Mouse (Mus musculus) forebrain, embryonic 11.5 days (tissue): ENCODE results near the gene Wdr25. TPM values are rescaled to one million over a fixed set of nuclear protein-coding genes. Genes with fewer than 3 reads are reported as not detected.
"Not testable (repeated sequence)": the region's sequence is repeated elsewhere in the genome, so short reads cannot be mapped to it uniquely, and the experiment has no call there.

Experiments
- ATAC-seq: fragments of 200-750 bp; cut with Nextera tagmentation; replicated peaks from 2 replicates; pipeline ENCODE4 v1.8.0; 2017; ENCODE audit warnings: moderate TSS enrichment; ENCODE audit not compliant: low FRiP score
- DNase-seq: peaks from one replicate; pipeline ENCODE4 v3.0.0-alpha.2; 2017; ENCODE audit warnings: low spot score
- H3K27ac ChIP-seq: fragments of 300-500 bp; sonication (generic); 2 replicates; pipeline ENCODE4 v1.5.1; 2014; ENCODE audit warnings: low read depth, low read length
- H3K27me3 ChIP-seq: fragments of 300-500 bp; sonication (generic); 2 replicates; pipeline ENCODE4 v1.6.1; 2014; ENCODE audit warnings: mild to moderate bottlenecking, low read length, mixed read lengths; ENCODE audit not compliant: control insufficient read depth, insufficient read depth
- H3K36me3 ChIP-seq: fragments of 300-500 bp; sonication (generic); 2 replicates; pipeline ENCODE4 v1.6.1; 2014; ENCODE audit warnings: mild to moderate bottlenecking, low read length, moderate library complexity, mixed read lengths; ENCODE audit not compliant: control insufficient read depth, insufficient read depth
- H3K4me1 ChIP-seq: fragments of 300-500 bp; sonication (generic); replicated peaks from 2 replicates; pipeline ENCODE4 v1.6.1; 2014; ENCODE audit warnings: low read length, mixed read lengths; ENCODE audit not compliant: control insufficient read depth, insufficient read depth
- H3K4me2 ChIP-seq: fragments of 300-500 bp; sonication (generic); 2 replicates; pipeline ENCODE4 v1.6.1; 2014; ENCODE audit warnings: low read depth, mild to moderate bottlenecking, low read length, moderate library complexity, mixed read lengths; ENCODE audit not compliant: severe bottlenecking
- H3K4me3 ChIP-seq: fragments of 300-500 bp; sonication (generic); 2 replicates; pipeline ENCODE4 v1.5.1; 2014; ENCODE audit warnings: low read depth, low read length
- H3K9ac ChIP-seq: fragments of 300-500 bp; sonication (generic); 2 replicates; pipeline ENCODE4 v1.6.1; 2014; ENCODE audit warnings: low read length
- H3K9me3 ChIP-seq: fragments of 300-500 bp; sonication (generic); 2 replicates; pipeline ENCODE4 v1.6.1; 2016; ENCODE audit warnings: low read length, mixed read lengths; ENCODE audit not compliant: control insufficient read depth
- WGBS: fragments of 180-500 bp; shearing (Covaris S2); extraction: QIAGEN DNeasy Blood & Tissue Kit; methylation state at CpG from one replicate; pipeline ENCODE4 v1.1.7; 2014; 5-methylcytosine and 5-hydroxymethylcytosine counted together
- polyA plus RNA-seq: library from polyadenylated mRNA; unstranded; fragments of >200 nt; fragmentation: Nextera tagmentation; extraction: Ambion mirVana; gene quantifications from 2 replicates; pipeline ENCODE4 v1.2.1, GENCODE M21; 2014

Gene Wdr25
- polyA plus RNA-seq = 5.7 and 7.2 TPM in 2 replicates

- H3K36me3 ChIP-seq = no peaks in the 10 kb centered on the region; the same call in 1 of the 2 replicates
- WGBS = 21% methylated on average over 12 of the region's 12 CpGs
- no peak within 1 kb of the TSS for H3K27ac ChIP-seq
- ATAC-seq (no peak), DNase-seq (no peak)
- peaks cover 10% of the 10 kb centered on the region for H3K4me1 ChIP-seq
- peak within 1 kb of the TSS; percentile 91 for H3K4me3 ChIP-seq
- H3K27me3 ChIP-seq = no peaks in the 10 kb centered on the region
- peak within 1 kb of the TSS; percentile 83 for H3K9ac ChIP-seq
- peak within 1 kb of the TSS; percentile 84 for H3K4me2 ChIP-seq
- H3K9me3 ChIP-seq = no peaks in the 10 kb centered on the region
Measured at GRCm38 (mm10) chr12:108892989-108893714, at the start of gene Wdr25. Gene Wdr25, plus strand, starts transcription at chr12:108893631.

- H3K4me1 ChIP-seq, H3K9me3 ChIP-seq, H3K4me2 ChIP-seq, H3K4me3 ChIP-seq, DNase-seq, H3K9ac ChIP-seq, H3K36me3 ChIP-seq, H3K27me3 ChIP-seq, ATAC-seq, H3K27ac ChIP-seq: not testable (repeated sequence)
- 87% methylated on average over 3 of the region's 3 CpGs for WGBS
Measured at GRCm38 (mm10) chr12:108848033-108848432, 45.4 kb upstream of the Wdr25 start.

GRCm38 (mm10) chr12:108849488-108850022, 43.9 kb upstream of the Wdr25 start:
- no peaks in the 10 kb centered on the region for H3K4me1 ChIP-seq
- no peak for ATAC-seq
- no peak overlapping the region for H3K9ac ChIP-seq
- no peak for DNase-seq
- H3K9me3 ChIP-seq = no peaks in the 10 kb centered on the region
- H3K27ac ChIP-seq = no peak overlapping the region
- 91% methylated on average over 4 of the region's 4 CpGs for WGBS
- H3K4me3 ChIP-seq = no peak overlapping the region
- peaks cover 2% of the 10 kb centered on the region; the same call in 1 of the 2 replicates for H3K36me3 ChIP-seq
- no peak overlapping the region for H3K4me2 ChIP-seq
- no peaks in the 10 kb centered on the region for H3K27me3 ChIP-seq

- Histone ChIP-seq H3K4me2 (no peak overlapping the region), H3K36me3 (peaks cover 1% of the 10 kb centered on the region; the same call in 1 of the 2 replicates), H3K27me3 (no peaks in the 10 kb centered on the region), H3K9me3 (no peaks in the 10 kb centered on the region), H3K4me1 (no peaks in the 10 kb centered on the region), H3K27ac (no peak overlapping the region), H3K9ac (no peak overlapping the region), H3K4me3 (no peak overlapping the region)
- DNase-seq = no peak
- no peak for ATAC-seq
- 68% methylated on average over 8 of the region's 8 CpGs for WGBS
Measured at GRCm38 (mm10) chr12:108850129-108850528, 43.3 kb upstream of the Wdr25 start.

DNA sequence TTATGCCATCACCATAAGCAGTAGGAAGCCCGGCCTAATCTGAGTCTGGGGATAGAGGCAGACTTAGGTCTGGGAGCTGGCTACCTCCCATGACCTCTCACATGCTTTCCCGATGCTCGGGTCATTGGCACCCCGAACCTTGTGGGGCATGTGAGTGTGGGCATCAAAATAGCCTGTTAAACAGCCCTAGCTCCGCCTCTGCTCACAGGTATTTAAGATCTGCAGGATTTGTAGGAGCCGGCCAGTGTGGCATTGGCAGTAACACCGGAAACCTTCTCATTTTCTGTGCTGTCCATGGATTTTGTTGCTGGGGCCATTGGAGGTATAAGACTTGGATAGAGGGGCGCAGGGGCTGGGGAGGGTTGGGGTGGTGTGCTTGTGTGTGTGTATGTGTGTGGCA, 42.5 kb upstream of the Wdr25 start:
- Histone ChIP-seq H3K4me3 (no peak overlapping the region), H3K4me1 (no peaks in the 10 kb centered on the region), H3K9ac (no peak overlapping the region), H3K27me3 (no peaks in the 10 kb centered on the region), H3K4me2 (no peak overlapping the region), H3K9me3 (no peaks in the 10 kb centered on the region), H3K36me3 (no peaks in the 10 kb centered on the region), H3K27ac (no peak overlapping the region)
- WGBS = 92% methylated on average over 8 of the region's 8 CpGs
- DNase-seq (no peak), ATAC-seq (no peak)

GRCm38 (mm10) chr12:108852822-108853221, 40.6 kb upstream of the Wdr25 start:
- H3K4me2 ChIP-seq = no peak overlapping the region
- H3K27me3 ChIP-seq = no peaks in the 10 kb centered on the region
- no peak overlapping the region for H3K27ac ChIP-seq
- no peak overlapping the region for H3K4me3 ChIP-seq
- no peaks in the 10 kb centered on the region for H3K36me3 ChIP-seq
- ATAC-seq = no peak
- no peak for DNase-seq
- H3K9me3 ChIP-seq = no peaks in the 10 kb centered on the region
- WGBS = 92% methylated on average over 8 of the region's 8 CpGs
- H3K9ac ChIP-seq = no peak overlapping the region
- no peaks in the 10 kb centered on the region for H3K4me1 ChIP-seq

- Histone ChIP-seq H3K9me3 (no peaks in the 10 kb centered on the region), H3K4me1 (no peaks in the 10 kb centered on the region), H3K27ac (no peak overlapping the region), H3K9ac (no peak overlapping the region), H3K4me3 (no peak overlapping the region), H3K27me3 (no peaks in the 10 kb centered on the region), H3K36me3 (no peaks in the 10 kb centered on the region), H3K4me2 (no peak overlapping the region)
- WGBS = 94% methylated on average over 10 of the region's 10 CpGs
- ATAC-seq (no peak), DNase-seq (no peak)
Measured at GRCm38 (mm10) chr12:108855081-108855480, 38.4 kb upstream of the Wdr25 start.

GRCm38 (mm10) chr12:108856186-108856585, 37.2 kb upstream of the Wdr25 start:
- H3K36me3 ChIP-seq = no peaks in the 10 kb centered on the region; the same call in 1 of the 2 replicates
- no peak overlapping the region for H3K4me3 ChIP-seq
- ATAC-seq (no peak), DNase-seq (no peak)
- no peaks in the 10 kb centered on the region for H3K9me3 ChIP-seq
- no peak overlapping the region for H3K4me2 ChIP-seq
- no peaks in the 10 kb centered on the region for H3K27me3 ChIP-seq
- H3K4me1 ChIP-seq = no peaks in the 10 kb centered on the region
- H3K27ac ChIP-seq = no peak overlapping the region
- no peak overlapping the region for H3K9ac ChIP-seq
- 91% methylated on average over 8 of the region's 8 CpGs for WGBS

- Histone ChIP-seq H3K27me3 (no peaks in the 10 kb centered on the region), H3K9ac (no peak overlapping the region), H3K4me1 (no peaks in the 10 kb centered on the region), H3K9me3 (no peaks in the 10 kb centered on the region), H3K27ac (no peak overlapping the region), H3K4me2 (no peak overlapping the region), H3K36me3 (no peaks in the 10 kb centered on the region; the same call in 1 of the 2 replicates), H3K4me3 (no peak overlapping the region)
- WGBS = 90% methylated on average over 7 of the region's 7 CpGs
- DNase-seq (no peak), ATAC-seq (no peak)
Measured at GRCm38 (mm10) chr12:108857109-108857508, 36.3 kb upstream of the Wdr25 start.
